Mouse (Mus musculus) olfactory bulb, adult 2 months (tissue): Measurements from ENCODE around the gene Zmym6.

Experiments used
- CTCF ChIP-seq: fragments of 200-500 bp; IDR thresholded peaks from 2 replicates; pipeline ENCODE4 v1.5.1; 2012; ENCODE audit warnings: low read depth, mild to moderate bottlenecking, low read length, moderate library complexity; ENCODE audit not compliant: insufficient read depth
- POLR2A ChIP-seq: fragments of 200-500 bp; IDR thresholded peaks from 2 replicates; pipeline ENCODE4 v1.6.1; 2012; ENCODE audit warnings: mild to moderate bottlenecking, low read depth, low read length, moderate library complexity; ENCODE audit not compliant: insufficient read depth

DNA sequence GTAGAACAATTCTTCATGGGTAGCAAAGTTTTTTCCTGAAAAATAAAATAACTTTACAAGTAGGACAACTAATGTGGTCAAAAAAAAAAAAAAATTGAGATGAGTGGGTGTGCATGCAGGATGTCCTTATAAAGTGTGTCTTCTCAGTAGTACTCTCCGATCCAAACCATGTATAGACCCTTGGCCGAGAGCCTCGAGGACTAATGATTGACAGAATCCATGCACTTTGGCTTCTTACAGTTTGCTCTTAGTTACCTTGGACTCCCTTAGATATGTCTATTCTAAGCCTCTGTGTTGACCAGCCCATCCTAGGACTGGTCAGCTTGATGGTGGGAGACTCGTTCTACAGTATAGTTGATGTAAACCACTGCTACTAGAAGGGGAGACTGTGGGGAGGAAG lies 30.4 kb downstream of the Zmym6 start:
- TF ChIP-seq POLR2A, result no peak
- TF ChIP-seq CTCF, result no peak
